Mouse (Mus musculus) 416B (cell line): ENCODE measurements around the gene Smug1.

Experiments used
- DNase-seq: peaks from one replicate; pipeline ENCODE4 v3.0.0; 2011; ENCODE audit warnings: low read depth

Smug1 gene

GRCm38 (mm10) chr15:103177611-103178041 is 10.7 kb upstream of the Smug1 start:
- peak; percentile 43 for DNase-seq

GRCm38 (mm10) chr15:103176874-103177421 is 10.1 kb upstream of the Smug1 start:
- DNase-seq: peak; percentile 82

GRCm38 (mm10) chr15:103173251-103173650 is 6.4 kb upstream of the Smug1 start:
- no peak for DNase-seq

GRCm38 (mm10) chr15:103172537-103172936 is 5.6 kb upstream of the Smug1 start:
- DNase-seq: peak; percentile 73

- no peak for DNase-seq
Measured at GRCm38 (mm10) chr15:103171276-103171675, 4.4 kb upstream of the Smug1 start.

- DNase-seq: no peak
Measured at GRCm38 (mm10) chr15:103170316-103170679, 3.4 kb upstream of the Smug1 start.

- no peak for DNase-seq
Measured at GRCm38 (mm10) chr15:103169612-103170315, 2.9 kb upstream of the Smug1 start.

GRCm38 (mm10) chr15:103168801-103169611 is 2.1 kb upstream of the Smug1 start:
- peak; percentile 68 for DNase-seq

GRCm38 (mm10) chr15:103167786-103168185 is 894 bp upstream of the Smug1 start:
- DNase-seq: no peak

GRCm38 (mm10) chr15:103165924-103166323 is 968 bp downstream of the Smug1 start:
- no peak for DNase-seq

GRCm38 (mm10) chr15:103165379-103165778 is 1.5 kb downstream of the Smug1 start:
- peak; percentile 91 for DNase-seq

GRCm38 (mm10) chr15:103163182-103163919 is 3.5 kb downstream of the Smug1 start:
- peak; percentile 97 for DNase-seq

GRCm38 (mm10) chr15:103157585-103157984 is 9.3 kb downstream of the Smug1 start:
- no peak for DNase-seq

- DNase-seq: no peak
Measured at GRCm38 (mm10) chr15:103156890-103157289, 10.0 kb downstream of the Smug1 start.

- DNase-seq: no peak
Measured at GRCm38 (mm10) chr15:103155366-103156321, 11.2 kb downstream of the Smug1 start.

- DNase-seq: peak; percentile 98
Measured at GRCm38 (mm10) chr15:103152890-103153610, 13.8 kb downstream of the Smug1 start.

- peak; percentile 94 for DNase-seq
Measured at GRCm38 (mm10) chr15:103152371-103152770, 14.5 kb downstream of the Smug1 start.

- no peak for DNase-seq
Measured at GRCm38 (mm10) chr15:103147779-103148178, 19.1 kb downstream of the Smug1 start.

- DNase-seq: no peak
Measured at GRCm38 (mm10) chr15:103147422-103147690, 19.5 kb downstream of the Smug1 start.

- no peak for DNase-seq
Measured at GRCm38 (mm10) chr15:103146627-103147421, 20.1 kb downstream of the Smug1 start.
